ENCODE assay signal across 41 mouse cellular contexts in genomic region chr4:94559266-94559665, GRCm38 (mm10). TPM values are rescaled to one million over a fixed set of nuclear protein-coding genes. Genes with fewer than 3 reads are reported as not detected.
DNase-seq lines count a peak whose midpoint lies in the region; ATAC-seq and TF ChIP-seq lines count a peak whose summit lies in the region.
"Had no signal": no experiment of that assay in that cellular context is flagged by ENCODE, and none has a peak within 500 bp of the region (broad histone marks: within the 10 kb centered on the region; RNA-seq: fewer than 3 reads in every experiment).

No protein-coding gene starts in this region.

- H3K4me1 ChIP-seq in kidney, embryonic 15.5 days: peaks cover 9% of the 10 kb centered on the region; the same call in 1 of the 2 replicates
- peaks cover 10% of the 10 kb centered on the region for H3K4me1 ChIP-seq in embryonic facial prominence, embryonic 10.5 days

- no peaks in the 10 kb centered on the region for H3K9me3 ChIP-seq in kidney, embryonic 15.5 days (replicated peaks)
- no peaks in the 10 kb centered on the region for H3K9me3 ChIP-seq in embryonic facial prominence, embryonic 10.5 days
- H3K9me3 ChIP-seq: embryonic facial prominence, embryonic 13.5 days; heart, embryonic 13.5 days; limb, embryonic 13.5 days; lung, embryonic 15.5 days; midbrain, embryonic 13.5 days had no signal

- ATAC-seq in kidney, embryonic 15.5 days (replicated peaks; ENCODE audit: low FRiP score): no peak
- peak; percentile 24 for ATAC-seq in Patski
- no peak for ATAC-seq in megakaryocyte-erythroid progenitor cell, adult 5-6 weeks (replicated peaks; ENCODE audit: low FRiP score, low TSS enrichment, poor library complexity, severe bottlenecking)
- ATAC-seq: forebrain, embryonic 16.5 days; hindbrain, embryonic 16.5 days; midbrain, embryonic 13.5 days had no signal

- 42% methylated on average over 2 of the region's 2 CpGs for WGBS in kidney, embryonic 15.5 days
- 61% methylated on average over 2 of the region's 2 CpGs for WGBS in embryonic facial prominence, embryonic 10.5 days

- H3K36me3 ChIP-seq in kidney, embryonic 15.5 days: no peaks in the 10 kb centered on the region
- no peaks in the 10 kb centered on the region for H3K36me3 ChIP-seq in embryonic facial prominence, embryonic 10.5 days (replicated peaks)
- H3K36me3 ChIP-seq: embryonic facial prominence, embryonic 13.5 days; heart, embryonic 13.5 days; limb, embryonic 13.5 days; lung, embryonic 15.5 days; midbrain, embryonic 13.5 days had no signal

- no peak overlapping the region for H3K4me2 ChIP-seq in kidney, embryonic 15.5 days
- H3K4me2 ChIP-seq: embryonic facial prominence, embryonic 13.5 days; heart, embryonic 13.5 days; limb, embryonic 13.5 days; liver, embryonic 11.5 days; lung, embryonic 15.5 days; midbrain, embryonic 13.5 days had no signal

- TF ChIP-seq CTCF in Patski (IDR thresholded peaks at IDR 0.05): no peak

- DNase-seq in kidney, postnatal 10 days: peak; percentile 12
- DNase-seq in Muller cell, postnatal 12 days (ENCODE audit: inconsistent ontology term): peak; percentile 31
- DNase-seq in Patski (ENCODE audit: low read depth, low spot score): peak; percentile 33
- DNase-seq in embryonic facial prominence, embryonic 10.5 days (ENCODE audit: low spot score): peak; percentile 11
- no peak for DNase-seq in layer of hippocampus, postnatal 14 days (ENCODE audit: low spot score in 2 of 2)
- DNase-seq: adrenal gland, postnatal 25 days; cerebellum, adult 11-12 months; cerebellum, adult 9-11 months; gastrocnemius, adult 2 months; gastrocnemius, postnatal 36 days; heart, postnatal 10 days; kidney, adult 18-20 months; right cerebral cortex, postnatal 4 days; thymus, adult 18-20 months; thymus, postnatal 25 days had no signal

- in situ Hi-C loops in Patski (cut with MboI; ENCODE audit: low pct_unique_long_range_greater_than_20kb): no loop called here

- no peak overlapping the region for H3K9ac ChIP-seq in kidney, embryonic 15.5 days
- H3K9ac ChIP-seq: embryonic facial prominence, embryonic 13.5 days; heart, embryonic 13.5 days; limb, embryonic 13.5 days; lung, embryonic 15.5 days; midbrain, embryonic 13.5 days had no signal

- POLR2A ChIA-PET in Patski (lab: Charles Lee): no interaction called here

- no peaks in the 10 kb centered on the region for H3K27me3 ChIP-seq in kidney, embryonic 15.5 days
- no peaks in the 10 kb centered on the region for H3K27me3 ChIP-seq in Patski
- H3K27me3 ChIP-seq in embryonic facial prominence, embryonic 10.5 days (replicated peaks; ENCODE audit: low read depth, poor library complexity, severe bottlenecking): no peaks in the 10 kb centered on the region
- H3K27me3 ChIP-seq: CH12.LX; embryonic facial prominence, embryonic 13.5 days; heart, embryonic 13.5 days; limb, embryonic 13.5 days; lung, embryonic 15.5 days; midbrain, embryonic 13.5 days had no signal

- CTCF ChIA-PET in Patski (lab: Charles Lee): no interaction called here

- H3K27ac ChIP-seq in kidney, embryonic 15.5 days: no peak overlapping the region
- no peak overlapping the region for H3K27ac ChIP-seq in embryonic facial prominence, embryonic 10.5 days (replicated peaks)
- H3K27ac ChIP-seq: embryonic facial prominence, embryonic 13.5 days; gastrocnemius, adult 2 months; heart, embryonic 13.5 days; limb, embryonic 13.5 days; lung, embryonic 15.5 days; midbrain, embryonic 13.5 days had no signal

- no peak overlapping the region for H3K4me3 ChIP-seq in kidney, embryonic 15.5 days (replicated peaks)
- no peak overlapping the region for H3K4me3 ChIP-seq in embryonic facial prominence, embryonic 10.5 days
- H3K4me3 ChIP-seq: embryonic facial prominence, embryonic 13.5 days; gastrocnemius, adult 2 months; heart, embryonic 13.5 days; limb, embryonic 13.5 days; lung, embryonic 15.5 days; midbrain, embryonic 13.5 days had no signal

RNA-seq across cellular contexts. Expression of gene Caap1, which starts 2.7 kb away (rescaled TPM):
- polyA plus RNA-seq in kidney, embryonic 15.5 days (2015; fragmentation: Nextera tagmentation; extraction: Ambion mirVana): 23.6 and 23.9 TPM in 2 replicates
- polyA plus RNA-seq in Patski (2021): 9.7 TPM
- polyA plus RNA-seq in embryonic facial prominence, embryonic 10.5 days (2016; fragmentation: Nextera tagmentation; extraction: Ambion mirVana): 23.6 and 24.6 TPM in 2 replicates
- 15.3 and 23.8 TPM in 2 replicates for total RNA-seq in megakaryocyte-erythroid progenitor cell, adult 5-6 weeks (2014; fragmentation: Nextera tagmentation)
- 29.9 and 34.4 TPM in 2 replicates for total RNA-seq in megakaryocyte-erythroid progenitor cell, adult 5-6 weeks (2017)
- 10 to 100 TPM in 1 of 2 experiments, 1 to 10 TPM in 1; 9.4 to 10.8 TPM for total RNA-seq in layer of hippocampus, postnatal 14 days (2021)

RNA-seq across cellular contexts. Expression of gene Gm10306, which starts 2.9 kb away (rescaled TPM):
- polyA plus RNA-seq in kidney, embryonic 15.5 days (2015; fragmentation: Nextera tagmentation; extraction: Ambion mirVana): not detected in 2 replicates
- polyA plus RNA-seq in Patski (2021): 0.14 TPM
- polyA plus RNA-seq in embryonic facial prominence, embryonic 10.5 days (2016; fragmentation: Nextera tagmentation; extraction: Ambion mirVana): 0.43 TPM in 1 of 2 replicates, not detected in the other
- not detected in 2 replicates for total RNA-seq in megakaryocyte-erythroid progenitor cell, adult 5-6 weeks (2014; fragmentation: Nextera tagmentation)
- not detected in 2 replicates for total RNA-seq in megakaryocyte-erythroid progenitor cell, adult 5-6 weeks (2017)
- not detected for total RNA-seq in layer of hippocampus, postnatal 14 days (2021)
- total RNA-seq: adrenal gland, postnatal 25 days; common myeloid progenitor, adult 5-6 weeks; ES-E14; gastrocnemius, adult 2 months; gastrocnemius, postnatal 36 days; heart, adult 8-10 months; heart, postnatal 10 days; hematopoietic stem cell, adult 5-6 weeks; layer of hippocampus, adult 18-20 months; layer of hippocampus, postnatal 10 days; left cerebral cortex, adult 8-10 months; megakaryocyte progenitor cell, adult 5-6 weeks; monocyte, adult 5-6 weeks; neutrophil, adult 5-6 weeks had no signal
- polyA plus RNA-seq: C2C12; embryonic facial prominence, embryonic 13.5 days; forebrain, embryonic 11.5 days; forebrain, embryonic 16.5 days; heart, embryonic 13.5 days; hindbrain, embryonic 16.5 days; intestine, embryonic 14.5 days; limb, embryonic 13.5 days; liver, embryonic 11.5 days; liver, embryonic 16.5 days; lung, embryonic 15.5 days; midbrain, embryonic 13.5 days; spleen, adult 2 months had no signal

RNA-seq across cellular contexts. Expression of gene Plaa, which starts 43.8 kb away (rescaled TPM):
- 70.7 and 75.6 TPM in 2 replicates for polyA plus RNA-seq in kidney, embryonic 15.5 days (2015; fragmentation: Nextera tagmentation; extraction: Ambion mirVana)
- 51.6 TPM for polyA plus RNA-seq in Patski (2021)
- polyA plus RNA-seq in embryonic facial prominence, embryonic 10.5 days (2016; fragmentation: Nextera tagmentation; extraction: Ambion mirVana): 93.6 and 97.3 TPM in 2 replicates
- 53.9 and 74.0 TPM in 2 replicates for total RNA-seq in megakaryocyte-erythroid progenitor cell, adult 5-6 weeks (2014; fragmentation: Nextera tagmentation)
- total RNA-seq in megakaryocyte-erythroid progenitor cell, adult 5-6 weeks (2017): 131 and 154 TPM in 2 replicates
- 10 to 100 TPM; 56.5 to 60.9 TPM for total RNA-seq in layer of hippocampus, postnatal 14 days (2021)

RNA-seq across cellular contexts. Expression of gene Ift74, which starts 55.0 kb away (rescaled TPM):
- 40.6 and 43.9 TPM in 2 replicates for polyA plus RNA-seq in kidney, embryonic 15.5 days (2015; fragmentation: Nextera tagmentation; extraction: Ambion mirVana)
- polyA plus RNA-seq in Patski (2021): 46.5 TPM
- 49.2 and 56.5 TPM in 2 replicates for polyA plus RNA-seq in embryonic facial prominence, embryonic 10.5 days (2016; fragmentation: Nextera tagmentation; extraction: Ambion mirVana)
- 6.9 and 8.2 TPM in 2 replicates for total RNA-seq in megakaryocyte-erythroid progenitor cell, adult 5-6 weeks (2014; fragmentation: Nextera tagmentation)
- 18.3 and 20.9 TPM in 2 replicates for total RNA-seq in megakaryocyte-erythroid progenitor cell, adult 5-6 weeks (2017)
- total RNA-seq in layer of hippocampus, postnatal 14 days (2021): 10 to 100 TPM; 23.8 to 29.4 TPM

Comparison
In these comparisons a context has a peak if more than half of its experiments do, and no peak if none do; other contexts are left out.
1. DNase-seq: peak in kidney, postnatal 10 days (single experiment), Muller cell, postnatal 12 days (single experiment), Patski (single experiment) and embryonic facial prominence, embryonic 10.5 days (single experiment); none in layer of hippocampus, postnatal 14 days (0 of 2).